Mouse (Mus musculus) G1E (cell line): Measurements from ENCODE around the gene Crabp2. TPM values are rescaled to one million over a fixed set of nuclear protein-coding genes. Genes with fewer than 3 reads are reported as not detected.

ENCODE experiments used
- ATAC-seq: 2 replicates; pipeline ENCODE4 v1.8.0; 2016; ENCODE audit warnings: mild to moderate bottlenecking; ENCODE audit not compliant: insufficient number of reproducible peaks, poor library complexity, low FRiP score, severe bottlenecking; ENCODE audit errors: extremely low read depth
- DNase-seq: peaks from one replicate; pipeline ENCODE4 v3.0.0; 2012; ENCODE audit warnings: low spot score
- H3K27me3 ChIP-seq: 2 replicates; pipeline ENCODE4 v1.6.1; 2012; ENCODE audit warnings: mild to moderate bottlenecking, low read length, inconsistent platforms; ENCODE audit not compliant: insufficient read depth
- H3K36me3 ChIP-seq: replicated peaks from 2 replicates; pipeline ENCODE3; 2012; ENCODE audit warnings: mild to moderate bottlenecking, inconsistent platforms
- H3K4me1 ChIP-seq: 2 replicates; pipeline ENCODE4 v1.6.1; 2012; ENCODE audit warnings: low read depth, low read length, inconsistent platforms, mixed read lengths; ENCODE audit not compliant: insufficient read depth
- H3K4me3 ChIP-seq: 2 replicates; pipeline ENCODE4 v1.5.1; 2012; ENCODE audit warnings: low read depth, mild to moderate bottlenecking, inconsistent platforms, low read length, moderate library complexity, mixed read lengths
- H3K9me3 ChIP-seq: replicated peaks from 2 replicates; pipeline ENCODE4 v1.6.1; 2012; ENCODE audit warnings: inconsistent platforms
- CTCF ChIP-seq: IDR thresholded peaks from 2 replicates; pipeline ENCODE4 v1.5.1; 2012; ENCODE audit warnings: low read depth, low read length, inconsistent platforms, mixed read lengths
- GATA1 ChIP-seq: IDR thresholded peaks from 2 replicates; pipeline ENCODE4 v1.6.1; 2012; ENCODE audit warnings: borderline replicate concordance, low read length, inconsistent platforms, mixed read lengths
- GATA2 ChIP-seq: IDR thresholded peaks from 2 replicates; pipeline ENCODE4 v1.6.1; 2012; ENCODE audit warnings: low read depth, low read length, inconsistent platforms, borderline replicate concordance
- POLR2AphosphoS5 ChIP-seq: IDR thresholded peaks from 2 replicates; pipeline ENCODE4 v1.6.1; 2012; ENCODE audit warnings: low read depth, low read length, inconsistent platforms; ENCODE audit not compliant: insufficient replicate concordance
- TAL1 ChIP-seq: conservative IDR thresholded peaks from 2 replicates; pipeline ENCODE4 v1.6.1; 2012; ENCODE audit warnings: low read depth, low read length, inconsistent platforms, mixed read lengths
- polyA plus RNA-seq: library from polyadenylated mRNA; stranded (reverse); fragments of >175 nt; gene quantifications from 2 replicates; pipeline ENCODE4 v1.2.3, GENCODE M21; 2012
- total RNA-seq, 2 experiments: library from RNA; stranded (forward) in 1 of 2; stranded (reverse) in 1 of 2; fragments of 200-1000 nt in 1 of 2; fragments of >200 nt in 1 of 2; fragmentation: Nextera tagmentation in 1 of 2; gene quantifications; 2 replicates each; pipeline ENCODE4 v1.2.3; 2014 to 2017

Crabp2 gene
- total and polyA plus RNA-seq, 3 experiments: 0.38 TPM; not detected in 2

GRCm38 (mm10) chr3:87996971-87997614, 48.6 kb downstream of the Crabp2 start:
- Histone ChIP-seq H3K4me3 (no peak overlapping the region), H3K4me1 (no peaks in the 10 kb centered on the region), H3K27me3 (peaks cover 42% of the 10 kb centered on the region), H3K9me3 (no peaks in the 10 kb centered on the region), H3K36me3 (no peaks in the 10 kb centered on the region)
- ATAC-seq (no peak), DNase-seq (no peak)
- TF ChIP-seq CTCF: no peak
- no peak for TF ChIP-seq GATA1
- TF ChIP-seq POLR2AphosphoS5: no peak
- TF ChIP-seq TAL1: no peak
- no peak for TF ChIP-seq GATA2

DNA sequence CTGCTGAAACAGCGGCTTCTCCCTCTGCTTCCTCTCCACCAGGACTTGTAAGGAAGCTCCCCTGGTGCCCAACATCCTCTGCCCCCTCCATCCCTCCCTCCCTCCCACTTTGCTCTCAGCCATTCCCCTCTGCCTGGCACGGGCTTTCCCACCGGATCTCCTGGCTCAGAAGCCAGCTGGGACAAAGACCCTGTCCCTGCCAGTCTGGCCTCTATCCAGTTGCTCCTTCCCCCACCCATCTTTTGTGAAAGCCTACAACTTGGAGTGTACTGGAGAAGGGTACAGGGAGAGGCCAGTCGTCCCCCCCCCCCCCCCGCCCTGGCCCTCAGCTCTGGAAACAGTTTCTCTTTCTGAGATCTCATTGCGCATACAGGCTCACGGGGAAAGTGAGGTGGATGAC, 50.3 kb downstream of the Crabp2 start:
- no peak overlapping the region for H3K4me3 ChIP-seq
- H3K9me3 ChIP-seq: no peaks in the 10 kb centered on the region
- H3K36me3 ChIP-seq: no peaks in the 10 kb centered on the region
- H3K4me1 ChIP-seq: no peaks in the 10 kb centered on the region
- H3K27me3 ChIP-seq: peaks cover 45% of the 10 kb centered on the region
- DNase-seq (no peak), ATAC-seq (no peak)
- no peak for TF ChIP-seq POLR2AphosphoS5
- no peak for TF ChIP-seq TAL1
- TF ChIP-seq CTCF: no peak
- no peak for TF ChIP-seq GATA1
- no peak for TF ChIP-seq GATA2

GRCm38 (mm10) chr3:87999243-87999895, 50.9 kb downstream of the Crabp2 start:
- TF ChIP-seq GATA1: no peak
- no peak for TF ChIP-seq GATA2
- ATAC-seq (no peak), DNase-seq (no peak)
- H3K9me3 ChIP-seq: no peaks in the 10 kb centered on the region
- no peak overlapping the region for H3K4me3 ChIP-seq
- no peaks in the 10 kb centered on the region for H3K4me1 ChIP-seq
- no peaks in the 10 kb centered on the region for H3K36me3 ChIP-seq
- peaks cover 47% of the 10 kb centered on the region for H3K27me3 ChIP-seq

- Histone ChIP-seq H3K27me3 (peaks cover 47% of the 10 kb centered on the region; the same call in 1 of the 2 replicates), H3K9me3 (no peaks in the 10 kb centered on the region), H3K4me1 (no peaks in the 10 kb centered on the region), H3K36me3 (no peaks in the 10 kb centered on the region), H3K4me3 (no peak within 1 kb of the TSS)
- ATAC-seq: no peak
- TF ChIP-seq GATA2 (no peak), CTCF (no peak), TAL1 (no peak), GATA1 (no peak), POLR2AphosphoS5 (no peak)
- no peak for DNase-seq
Measured at GRCm38 (mm10) chr3:88000181-88000580, 51.7 kb downstream of the Crabp2 start, which contains the start of gene Bcan. Bcan (minus strand) TSS chr3:88000230.

DNA sequence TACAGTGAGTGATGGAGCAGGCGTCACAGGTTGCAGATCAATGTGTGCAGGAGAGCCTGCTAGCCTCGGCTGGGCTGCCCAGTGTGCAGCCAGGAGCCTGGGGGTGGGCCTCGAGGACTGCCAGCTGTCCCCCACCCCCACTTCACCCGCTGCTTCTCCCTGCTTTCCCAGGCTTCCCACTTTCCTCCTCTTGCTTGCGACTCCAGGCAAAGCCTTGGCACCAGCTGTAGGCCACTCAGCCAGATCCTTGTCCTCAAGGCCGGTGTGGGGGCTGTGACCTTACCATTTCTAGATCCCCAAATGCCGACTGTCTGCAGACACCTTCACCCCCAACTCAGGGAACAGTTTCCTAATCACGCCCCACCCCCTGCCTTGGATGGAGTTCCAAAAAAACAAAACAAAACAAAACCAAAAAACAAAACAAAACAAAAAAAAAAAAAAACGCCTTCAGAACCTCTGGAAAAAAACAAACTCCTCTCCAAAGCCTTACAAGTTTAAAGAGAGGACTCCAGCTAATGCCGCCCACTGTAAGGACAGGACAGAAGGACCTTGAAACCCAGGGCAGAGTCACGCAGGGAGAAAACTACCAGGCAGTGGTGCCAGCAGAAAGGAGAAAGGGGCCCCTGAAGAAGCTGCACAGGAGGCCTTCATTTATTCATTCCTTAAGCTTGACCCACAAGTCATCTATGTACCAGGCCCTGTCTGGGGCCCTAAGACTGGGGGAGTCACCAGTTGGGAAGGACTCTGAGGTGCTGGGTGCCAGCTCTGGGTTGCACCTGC, 52.5 kb downstream of the Crabp2 start:
- ATAC-seq: no peak
- Histone ChIP-seq H3K36me3 (no peaks in the 10 kb centered on the region), H3K4me1 (no peaks in the 10 kb centered on the region), H3K27me3 (peaks cover 44% of the 10 kb centered on the region; the same call in 1 of the 2 replicates), H3K9me3 (peaks cover 2% of the 10 kb centered on the region), H3K4me3 (no peak overlapping the region)
- TF ChIP-seq POLR2AphosphoS5 (no peak), TAL1 (no peak), CTCF (no peak), GATA1 (no peak), GATA2 (no peak)
- no peak for DNase-seq

DNA sequence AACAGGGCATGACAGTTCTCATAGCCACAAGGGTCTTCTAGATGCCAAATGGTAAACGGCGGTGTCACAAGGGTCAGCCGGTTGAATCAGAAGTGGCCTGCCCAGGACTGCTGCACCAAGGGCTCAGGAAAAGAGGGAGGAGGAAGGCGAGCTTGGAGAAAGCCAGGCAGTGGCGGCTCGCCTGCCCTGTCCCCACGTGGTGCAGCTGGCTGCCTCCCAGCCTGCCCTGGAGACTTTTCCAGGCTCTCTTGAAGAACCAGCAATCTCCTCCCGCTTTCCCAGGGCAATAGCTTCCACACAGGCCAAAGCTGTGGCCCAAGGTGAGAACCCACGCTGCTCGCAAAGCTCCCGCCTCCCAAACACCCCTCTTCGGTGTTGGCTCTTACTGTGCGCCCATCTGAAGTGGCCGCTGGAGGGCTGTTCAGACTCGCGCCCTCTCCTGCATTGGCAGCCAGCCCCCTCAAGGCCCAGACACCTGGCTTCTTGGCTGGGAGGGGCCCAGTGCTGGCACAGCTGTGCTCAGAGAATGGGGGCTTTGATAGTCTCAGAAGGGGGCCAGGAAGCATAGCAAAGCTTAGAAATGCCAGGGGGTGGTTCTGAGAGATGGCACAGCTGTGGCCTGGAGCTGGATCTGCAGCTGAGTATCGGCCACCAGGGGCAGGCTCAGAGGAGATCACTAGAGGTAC, 54.0 kb downstream of the Crabp2 start:
- TF ChIP-seq TAL1 (no peak), POLR2AphosphoS5 (no peak), CTCF (no peak), GATA1 (no peak), GATA2 (no peak)
- no peak for DNase-seq
- no peak for ATAC-seq
- H3K4me1 ChIP-seq: no peaks in the 10 kb centered on the region
- H3K4me3 ChIP-seq: no peak overlapping the region
- H3K36me3 ChIP-seq: no peaks in the 10 kb centered on the region
- peaks cover 5% of the 10 kb centered on the region for H3K9me3 ChIP-seq
- H3K27me3 ChIP-seq: peaks cover 35% of the 10 kb centered on the region; the same call in 1 of the 2 replicates

Other genes starting within 250 kb of the Crabp2 start
- gene Lrrc71, start 200.0 kb upstream of the Crabp2 start, total RNA-seq (2014; fragmentation: Nextera tagmentation): not detected in 2 replicates
- gene Lrrc71, start 200.0 kb upstream of the Crabp2 start, total RNA-seq (2017): 0.23 and 0.33 TPM in 2 replicates
- gene Lrrc71, start 200.0 kb upstream of the Crabp2 start, polyA plus RNA-seq: not detected in 2 replicates
- gene Ntrk1, start 153.5 kb upstream of the Crabp2 start, total RNA-seq (2014; fragmentation: Nextera tagmentation): not detected in 2 replicates
- not detected in 2 replicates for gene Ntrk1, start 153.5 kb upstream of the Crabp2 start, total RNA-seq (2017)
- not detected in 2 replicates for gene Ntrk1, start 153.5 kb upstream of the Crabp2 start, polyA plus RNA-seq
- gene Insrr, start 151.7 kb upstream of the Crabp2 start, total RNA-seq (2014; fragmentation: Nextera tagmentation): not detected in 2 replicates
- gene Insrr, start 151.7 kb upstream of the Crabp2 start, total RNA-seq (2017): 0.05 and 0.06 TPM in 2 replicates
- not detected in 2 replicates for gene Insrr, start 151.7 kb upstream of the Crabp2 start, polyA plus RNA-seq
- not detected in 2 replicates for gene Pear1, start 124.4 kb upstream of the Crabp2 start, total RNA-seq (2014; fragmentation: Nextera tagmentation)
- gene Pear1, start 124.4 kb upstream of the Crabp2 start, total RNA-seq (2017): under 0.01 and 0.05 TPM in 2 replicates
- not detected in 2 replicates for gene Pear1, start 124.4 kb upstream of the Crabp2 start, polyA plus RNA-seq
- gene Sh2d2a, start 101.9 kb upstream of the Crabp2 start, total RNA-seq (2014; fragmentation: Nextera tagmentation): not detected in 2 replicates
- gene Sh2d2a, start 101.9 kb upstream of the Crabp2 start, total RNA-seq (2017): 0.16 and 0.17 TPM in 2 replicates
- not detected in 2 replicates for gene Sh2d2a, start 101.9 kb upstream of the Crabp2 start, polyA plus RNA-seq
- gene Prcc, start 63.1 kb upstream of the Crabp2 start, total RNA-seq (2014; fragmentation: Nextera tagmentation): 41.3 and 44.7 TPM in 2 replicates
- 28.5 and 32.3 TPM in 2 replicates for gene Prcc, start 63.1 kb upstream of the Crabp2 start, total RNA-seq (2017)
- gene Prcc, start 63.1 kb upstream of the Crabp2 start, polyA plus RNA-seq: 75.9 and 99.7 TPM in 2 replicates
- 722 and 799 TPM in 2 replicates for gene Hdgf, start 42.3 kb upstream of the Crabp2 start, total RNA-seq (2014; fragmentation: Nextera tagmentation)
- gene Hdgf, start 42.3 kb upstream of the Crabp2 start, total RNA-seq (2017): 506 and 578 TPM in 2 replicates
- gene Hdgf, start 42.3 kb upstream of the Crabp2 start, polyA plus RNA-seq: 1,810 and 2,017 TPM in 2 replicates
- 289 and 317 TPM in 2 replicates for gene Mrpl24, start 29.2 kb upstream of the Crabp2 start, total RNA-seq (2014; fragmentation: Nextera tagmentation)
- gene Mrpl24, start 29.2 kb upstream of the Crabp2 start, total RNA-seq (2017): 183 and 204 TPM in 2 replicates
- 21.2 and 24.9 TPM in 2 replicates for gene Mrpl24, start 29.2 kb upstream of the Crabp2 start, polyA plus RNA-seq
- 67.3 and 70.8 TPM in 2 replicates for gene Isg20l2, start 18.4 kb upstream of the Crabp2 start, total RNA-seq (2014; fragmentation: Nextera tagmentation)
- gene Isg20l2, start 18.4 kb upstream of the Crabp2 start, total RNA-seq (2017): 54.1 and 54.9 TPM in 2 replicates
- gene Isg20l2, start 18.4 kb upstream of the Crabp2 start, polyA plus RNA-seq: 15.8 and 18.3 TPM in 2 replicates
- 14.9 and 20.4 TPM in 2 replicates for gene Rrnad1, start 17.9 kb upstream of the Crabp2 start, total RNA-seq (2014; fragmentation: Nextera tagmentation)
- gene Rrnad1, start 17.9 kb upstream of the Crabp2 start, total RNA-seq (2017): 19.2 and 24.8 TPM in 2 replicates
- gene Rrnad1, start 17.9 kb upstream of the Crabp2 start, polyA plus RNA-seq: 28.7 and 38.2 TPM in 2 replicates
- not detected in 2 replicates for gene Nes, start 22.4 kb downstream of the Crabp2 start, total RNA-seq (2014; fragmentation: Nextera tagmentation)
- gene Nes, start 22.4 kb downstream of the Crabp2 start, total RNA-seq (2017): 0.12 and 0.22 TPM in 2 replicates
- gene Nes, start 22.4 kb downstream of the Crabp2 start, polyA plus RNA-seq: 0.02 TPM in 2 replicates
- gene Bcan, start 51.6 kb downstream of the Crabp2 start, total RNA-seq (2014; fragmentation: Nextera tagmentation): not detected in 2 replicates
- 0.06 TPM in 1 of 2 replicates, not detected in the other for gene Bcan, start 51.6 kb downstream of the Crabp2 start, total RNA-seq (2017)
- gene Bcan, start 51.6 kb downstream of the Crabp2 start, polyA plus RNA-seq: not detected in 2 replicates
- not detected in 2 replicates for gene Hapln2, start 78.9 kb downstream of the Crabp2 start, total RNA-seq (2014; fragmentation: Nextera tagmentation)
- not detected in 2 replicates for gene Hapln2, start 78.9 kb downstream of the Crabp2 start, total RNA-seq (2017)
- not detected in 2 replicates for gene Hapln2, start 78.9 kb downstream of the Crabp2 start, polyA plus RNA-seq
- gene Gpatch4, start 94.4 kb downstream of the Crabp2 start, total RNA-seq (2014; fragmentation: Nextera tagmentation): 22.5 and 27.8 TPM in 2 replicates
- 15.0 and 16.6 TPM in 2 replicates for gene Gpatch4, start 94.4 kb downstream of the Crabp2 start, total RNA-seq (2017)
- gene Gpatch4, start 94.4 kb downstream of the Crabp2 start, polyA plus RNA-seq: 31.3 and 48.1 TPM in 2 replicates
- gene Naxe, start 109.8 kb downstream of the Crabp2 start, total RNA-seq (2014; fragmentation: Nextera tagmentation): 41.1 and 42.1 TPM in 2 replicates
- gene Naxe, start 109.8 kb downstream of the Crabp2 start, total RNA-seq (2017): 40.1 and 42.4 TPM in 2 replicates
- gene Naxe, start 109.8 kb downstream of the Crabp2 start, polyA plus RNA-seq: 44.1 and 52.8 TPM in 2 replicates
- gene Ttc24, start 129.6 kb downstream of the Crabp2 start, total RNA-seq (2014; fragmentation: Nextera tagmentation): not detected in 2 replicates
- gene Ttc24, start 129.6 kb downstream of the Crabp2 start, total RNA-seq (2017): 0.05 TPM in 1 of 2 replicates, not detected in the other
- gene Ttc24, start 129.6 kb downstream of the Crabp2 start, polyA plus RNA-seq: not detected in 2 replicates
- gene Iqgap3, start 133.3 kb downstream of the Crabp2 start, total RNA-seq (2014; fragmentation: Nextera tagmentation): 20.2 and 29.3 TPM in 2 replicates
- gene Iqgap3, start 133.3 kb downstream of the Crabp2 start, total RNA-seq (2017): 22.8 and 22.9 TPM in 2 replicates
- gene Iqgap3, start 133.3 kb downstream of the Crabp2 start, polyA plus RNA-seq: 10.6 and 13.8 TPM in 2 replicates
- gene Mef2d, start 193.7 kb downstream of the Crabp2 start, total RNA-seq (2014; fragmentation: Nextera tagmentation): 125 and 128 TPM in 2 replicates
- 15.4 and 17.0 TPM in 2 replicates for gene Mef2d, start 193.7 kb downstream of the Crabp2 start, total RNA-seq (2017)
- 133 and 141 TPM in 2 replicates for gene Mef2d, start 193.7 kb downstream of the Crabp2 start, polyA plus RNA-seq